Mouse (Mus musculus): ENCODE results near the gene Gm20738. TPM values are rescaled to one million over a fixed set of nuclear protein-coding genes. Genes with fewer than 3 reads are reported as not detected.

The Gm20738 gene
- polyA plus RNA-seq (2017; shearing (Covaris generic)) = not detected

DNA sequence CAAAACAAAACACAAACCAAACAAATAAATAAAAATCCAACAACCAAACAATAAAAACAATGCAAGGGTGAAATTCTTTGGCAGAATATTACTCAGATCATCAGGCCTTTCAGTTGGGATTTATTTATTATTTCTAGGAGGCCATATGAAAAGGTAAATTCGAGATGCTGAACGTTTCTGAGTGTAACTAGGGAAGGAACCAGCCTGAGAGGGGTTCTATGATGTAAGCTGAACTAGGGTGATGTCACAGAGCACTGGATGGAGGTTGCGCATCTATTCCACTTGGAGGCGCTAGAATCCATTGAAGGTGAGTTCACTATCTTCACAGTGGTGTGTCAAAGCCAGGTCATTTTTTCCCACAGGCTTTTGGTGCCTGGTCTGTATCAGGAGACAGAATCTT lies at the start of gene Gm20738:
Gene Gm20738, plus strand, starts transcription at position 301 of the 400 bp plus-strand sequence.

Data from activated CD4-positive, CD25-positive, alpha-beta regulatory T cell, adult 9 weeks (primary cell).